Mouse (Mus musculus) adipocyte (in vitro differentiated cells): ENCODE results near the gene Gcdh.
"Not testable (repeated sequence)": the region's sequence is repeated elsewhere in the genome, so short reads cannot be mapped to it uniquely, and the experiment has no call there.

Experiments used
- DNase-seq: peaks from one replicate; pipeline ENCODE4 v3.0.0-alpha.2; 2016; ENCODE audit warnings: low spot score

Gene Gcdh

DNA sequence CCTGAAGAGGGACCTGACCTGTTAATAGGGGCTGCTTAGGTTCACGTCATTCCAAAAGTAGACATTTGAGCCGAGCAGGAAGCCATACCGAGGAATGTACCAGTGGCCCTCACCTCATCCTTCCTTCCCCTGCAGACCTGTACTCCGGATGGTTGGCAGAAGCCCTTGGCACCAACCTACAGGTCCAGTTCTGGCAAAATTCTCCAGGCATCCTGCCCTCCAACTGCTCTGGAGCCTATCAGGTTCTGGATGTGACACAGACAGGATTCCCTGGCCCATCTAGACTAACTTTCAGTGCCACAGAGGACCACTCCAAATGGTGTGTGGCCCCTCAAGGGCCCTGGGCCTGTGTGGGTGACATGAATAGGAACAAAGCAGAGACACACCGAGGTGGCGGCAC is 16.8 kb upstream of the Gcdh start:
- DNase-seq, result no peak

DNA sequence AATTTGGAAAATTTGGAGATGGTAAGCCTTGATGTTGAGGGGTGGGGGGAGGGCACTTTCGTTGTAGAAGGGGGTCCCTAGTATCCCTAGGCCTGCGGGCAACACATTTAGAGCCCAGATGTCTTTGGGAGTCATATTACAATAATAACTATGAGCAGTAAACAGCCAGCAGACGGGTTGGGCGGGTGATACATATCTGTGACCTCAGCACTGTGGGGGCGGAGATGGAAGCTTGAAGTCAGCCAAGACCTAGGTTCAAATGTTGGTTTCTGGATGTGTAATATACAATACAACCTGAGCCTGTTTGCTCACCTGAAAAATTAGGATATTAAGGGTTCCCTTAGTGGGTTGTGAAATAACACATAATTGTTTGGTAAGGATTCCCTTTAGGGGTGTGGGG is 16.2 kb upstream of the Gcdh start:
- DNase-seq, result no peak

DNA sequence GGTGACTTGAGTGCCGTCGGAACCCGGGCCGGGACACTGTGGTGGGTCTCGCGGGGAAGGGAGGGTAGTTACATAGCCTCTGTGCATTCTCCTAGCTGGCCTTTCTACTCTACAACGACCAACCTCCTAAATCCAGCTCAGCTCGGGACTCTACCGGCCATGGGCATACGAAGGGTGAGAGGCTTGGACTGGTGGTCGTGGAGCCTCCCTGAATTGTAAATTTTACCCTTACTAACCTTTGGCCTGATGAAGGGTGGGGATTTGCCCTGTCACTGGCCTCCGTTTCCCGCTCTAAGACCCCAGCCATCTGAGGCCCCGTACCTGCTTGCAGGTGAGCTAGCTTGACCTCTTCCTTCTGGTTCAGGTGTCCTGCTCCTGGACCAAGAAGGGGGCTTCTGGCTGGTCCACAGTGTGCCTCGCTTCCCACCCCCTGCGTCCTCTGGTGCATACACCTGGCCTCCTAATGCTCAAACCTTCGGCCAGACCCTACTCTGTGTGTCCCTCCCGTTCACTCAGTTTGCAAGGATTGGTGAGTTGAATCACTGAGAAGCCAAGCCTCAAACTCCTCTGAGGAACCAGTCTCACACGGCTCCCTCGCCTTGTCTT is 15.5 kb upstream of the Gcdh start:
- no peak for DNase-seq

DNA sequence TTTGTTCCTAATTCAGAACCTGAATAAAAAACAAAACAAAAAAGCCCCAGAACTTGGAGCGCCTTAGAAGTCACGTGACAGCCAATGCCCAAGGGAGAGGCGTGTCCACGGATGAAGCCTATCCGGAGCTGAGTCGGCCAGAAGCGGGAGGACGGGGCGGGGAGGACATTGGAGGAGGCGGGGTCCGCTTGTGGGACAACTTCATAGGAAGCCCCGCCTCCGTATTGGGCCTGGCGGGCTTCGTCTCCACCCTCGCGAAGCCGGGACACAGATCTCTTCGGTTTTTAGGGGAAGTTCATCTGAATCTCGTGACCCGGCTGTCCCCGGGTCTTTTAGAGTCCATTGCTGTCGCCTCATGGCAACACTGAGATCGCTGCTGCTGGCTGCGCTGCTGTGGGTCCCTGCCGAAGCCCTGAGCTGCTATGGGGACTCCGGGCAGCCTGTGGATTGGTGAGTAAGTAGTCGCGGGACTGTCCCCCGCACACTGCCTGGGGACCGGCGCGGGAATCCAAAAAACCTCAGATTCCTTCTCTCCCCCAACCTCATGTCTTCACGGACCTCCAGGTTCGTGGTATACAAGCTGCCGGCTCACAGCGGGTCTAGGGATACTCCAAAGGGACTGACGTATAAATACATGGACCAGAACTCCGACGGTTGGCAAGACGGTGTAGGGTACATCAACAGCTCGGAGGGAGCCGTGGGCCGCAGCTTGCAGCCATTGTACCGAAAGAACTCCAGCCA is 14.9 kb upstream of the Gcdh start, which contains the start of gene Dnase2a:
Gene Dnase2a (plus strand): TSS at position 140 of the 741 bp plus-strand sequence.
- peak; percentile 99 for DNase-seq

DNA sequence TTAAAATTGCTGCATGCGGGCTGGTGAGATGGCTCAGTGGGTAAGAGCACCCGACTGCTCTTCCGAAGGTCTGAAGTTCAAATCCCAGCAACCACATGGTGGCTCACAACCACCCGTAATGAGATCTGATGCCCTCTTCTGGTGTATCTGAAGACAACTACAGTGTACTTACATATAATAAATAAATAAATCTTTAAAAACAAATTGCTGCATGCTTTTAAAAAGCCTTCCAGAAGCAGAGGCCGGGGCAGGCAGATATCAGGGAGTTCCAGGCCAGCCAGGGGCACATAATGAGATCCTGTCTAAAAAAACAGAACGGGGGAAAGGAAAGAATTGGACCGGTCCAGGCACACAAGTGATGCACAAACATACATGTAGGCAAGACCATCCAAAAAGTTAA is 14.3 kb upstream of the Gcdh start:
- DNase-seq, result not testable (repeated sequence)

DNA sequence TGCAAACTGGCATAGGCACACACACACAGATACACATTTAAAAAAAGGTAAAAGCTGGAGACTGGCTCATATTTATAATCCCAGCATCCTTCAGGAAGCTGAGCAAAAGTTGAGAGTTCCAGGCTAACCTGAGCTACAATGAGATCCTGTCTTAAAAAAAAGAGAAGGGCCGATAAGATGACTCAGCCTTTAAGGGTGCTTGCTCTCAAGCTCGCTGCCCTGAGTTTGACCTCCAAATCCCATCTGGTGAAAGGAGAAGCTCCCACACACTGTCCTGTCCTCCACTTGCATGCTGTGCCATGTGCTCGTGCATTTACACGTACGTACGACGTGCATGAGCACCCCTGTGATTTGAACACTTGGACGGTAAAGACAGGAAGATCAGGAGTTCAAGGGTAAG is 13.8 kb upstream of the Gcdh start:
- DNase-seq, result no peak

DNA sequence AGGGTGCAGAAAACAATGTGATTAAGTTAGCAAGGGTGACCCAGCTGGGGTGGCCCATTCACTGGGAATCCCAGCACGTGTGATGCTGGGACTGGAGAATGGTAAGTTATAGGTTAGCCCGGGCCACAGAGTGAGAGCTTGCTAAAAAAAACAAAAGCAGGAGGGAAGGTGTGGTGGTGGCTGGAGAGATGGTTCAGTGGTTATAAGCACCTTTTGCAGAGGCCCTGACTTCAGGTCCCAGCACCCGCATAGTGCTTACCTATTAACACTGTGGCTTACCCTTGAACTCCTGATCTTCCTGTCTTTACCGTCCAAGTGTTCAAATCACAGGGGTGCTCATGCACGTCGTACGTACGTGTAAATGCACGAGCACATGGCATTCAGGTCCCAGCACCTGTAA is 13.3 kb upstream of the Gcdh start:
- no peak for DNase-seq

DNA sequence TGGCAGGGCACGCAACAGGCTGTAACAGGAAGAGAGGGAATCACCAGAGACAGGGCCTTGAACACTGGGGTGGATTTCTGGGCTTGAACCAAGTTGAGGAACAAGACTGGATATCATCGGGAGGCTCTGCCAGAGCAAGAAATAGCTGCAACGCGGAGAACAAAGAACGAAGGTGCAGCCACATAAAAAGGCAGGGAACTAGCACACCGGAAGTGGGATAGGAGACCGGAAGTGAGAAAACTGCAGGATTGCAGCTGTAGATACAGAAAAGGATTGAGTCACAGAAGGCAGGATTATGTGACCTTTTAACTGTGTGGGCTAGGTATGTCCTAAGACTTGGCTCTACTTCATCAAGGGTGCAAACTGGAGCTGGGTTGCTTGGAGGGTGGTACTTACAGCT is 10.6 kb upstream of the Gcdh start:
- no peak for DNase-seq

DNA sequence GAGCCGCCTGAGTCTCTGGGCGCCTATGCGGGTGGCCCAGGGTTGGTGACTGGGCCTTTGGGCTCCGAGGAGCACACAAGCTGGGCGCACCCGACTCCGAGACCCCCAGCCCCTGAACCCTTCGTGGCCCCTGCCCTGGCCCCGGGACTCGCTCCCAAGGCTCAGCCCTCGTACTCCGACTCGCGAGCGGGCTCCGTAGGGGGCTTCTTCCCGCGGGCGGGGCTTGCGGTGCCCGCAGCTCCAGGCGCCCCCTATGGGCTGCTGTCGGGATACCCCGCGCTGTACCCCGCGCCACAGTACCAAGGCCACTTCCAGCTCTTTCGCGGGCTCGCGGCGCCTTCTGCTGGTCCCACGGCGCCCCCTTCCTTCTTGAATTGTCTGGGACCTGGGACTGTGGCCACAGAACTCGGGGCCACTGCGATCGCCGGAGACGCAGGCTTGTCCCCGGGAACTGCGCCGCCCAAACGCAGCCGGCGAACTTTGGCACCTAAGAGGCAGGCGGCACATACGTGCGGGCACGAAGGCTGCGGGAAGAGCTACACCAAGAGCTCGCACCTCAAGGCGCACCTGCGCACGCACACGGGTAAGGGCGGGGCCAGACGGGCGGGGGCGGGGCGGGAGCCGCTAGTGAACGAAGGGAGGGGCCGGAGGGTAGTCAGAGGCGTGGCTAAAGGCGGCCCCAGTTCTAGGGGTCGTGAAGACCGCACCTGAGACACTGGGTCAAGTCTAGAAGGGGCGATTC is 9.4 kb upstream of the Gcdh start:
- peak; percentile 81 for DNase-seq

DNA sequence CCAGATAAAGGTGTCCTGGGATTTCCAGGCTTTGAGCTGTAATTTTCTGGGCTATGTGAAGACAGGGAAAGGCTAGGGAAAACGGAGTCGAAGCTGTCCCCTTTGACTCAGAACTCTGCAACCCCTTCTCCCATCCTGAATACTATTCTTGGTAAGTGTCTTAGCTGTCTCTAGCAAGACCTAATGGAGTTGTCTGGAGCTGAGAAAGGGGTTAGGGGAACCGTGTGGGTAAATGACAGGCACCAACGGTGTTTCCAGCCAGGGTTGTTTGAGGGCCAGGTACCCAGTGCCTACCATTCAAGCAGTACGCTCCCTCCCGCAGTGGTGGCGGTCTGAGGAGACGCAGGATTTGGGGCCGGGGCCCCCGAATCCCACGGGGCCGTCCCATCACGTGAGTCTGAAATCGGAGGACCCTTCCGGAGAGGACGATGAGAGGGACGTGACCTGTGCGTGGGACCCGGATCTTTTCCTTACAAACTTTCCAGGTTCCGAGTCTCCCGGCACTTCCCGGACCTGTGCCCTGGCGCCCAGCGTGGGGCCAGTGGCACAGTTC is 8.7 kb upstream of the Gcdh start:
- DNase-seq, result no peak

DNA sequence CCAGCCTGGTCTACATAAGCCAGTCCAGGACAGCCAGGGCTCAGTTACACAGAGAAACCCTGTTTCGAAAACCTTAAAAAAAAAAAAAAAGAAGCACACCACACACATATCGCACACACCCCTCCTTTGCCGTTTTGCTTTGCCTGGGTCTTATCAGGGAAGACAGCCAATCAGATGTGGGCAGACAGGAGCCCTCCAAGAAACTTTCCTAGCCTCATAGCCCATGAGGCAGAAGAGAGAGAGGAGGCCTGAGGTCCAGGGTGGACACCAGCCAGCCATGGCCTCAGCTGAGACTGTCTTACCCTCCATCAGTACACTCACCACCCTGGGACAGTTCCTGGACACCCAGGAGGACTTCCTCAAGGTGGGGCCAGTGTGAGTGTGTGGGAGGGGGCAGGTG is 8.0 kb upstream of the Gcdh start, which contains the start of gene Klf1:
Gene Klf1 (plus strand): TSS at position 177 of the 400 bp plus-strand sequence.
- DNase-seq, result no peak

DNA sequence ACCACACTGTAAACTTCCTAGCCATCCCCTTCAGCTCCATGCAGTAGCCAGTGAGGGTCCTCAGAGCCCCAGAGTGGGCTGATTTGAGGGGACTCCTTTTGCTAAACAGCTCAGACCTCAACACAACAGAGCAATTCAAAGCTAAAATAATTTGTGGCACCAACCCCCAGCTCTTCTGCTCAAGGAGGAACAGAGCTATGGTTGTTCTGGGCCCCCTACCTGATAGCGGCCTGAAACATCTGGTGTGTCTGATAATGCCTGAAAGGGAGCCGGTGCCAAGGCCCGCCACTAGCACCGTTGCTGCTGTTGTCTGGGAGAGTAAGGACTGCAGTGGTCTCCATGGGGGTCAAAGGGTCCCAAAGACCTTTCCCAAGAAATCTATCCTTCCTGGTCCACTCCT is 7.3 kb upstream of the Gcdh start:
- DNase-seq, result no peak

DNA sequence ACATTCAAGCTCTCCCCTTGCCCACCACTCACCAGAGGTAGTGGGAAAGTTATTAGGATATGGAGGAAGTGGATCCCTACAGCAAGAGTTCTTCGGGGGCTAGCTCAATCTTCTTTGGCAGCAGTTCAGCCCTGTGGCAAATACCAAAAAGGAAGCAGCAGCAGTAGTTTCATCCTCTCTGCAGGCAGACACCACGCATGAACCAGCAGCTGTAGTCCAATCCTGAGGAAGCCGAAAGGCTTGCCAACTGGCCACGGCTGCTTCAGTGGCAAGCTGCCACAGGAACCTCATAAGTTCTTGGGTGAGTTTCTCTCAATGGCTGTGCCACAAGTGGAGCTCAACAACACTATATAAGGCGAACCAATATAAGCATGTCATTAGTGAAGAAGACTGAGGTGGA is 2.2 kb upstream of the Gcdh start:
- DNase-seq, result no peak

DNA sequence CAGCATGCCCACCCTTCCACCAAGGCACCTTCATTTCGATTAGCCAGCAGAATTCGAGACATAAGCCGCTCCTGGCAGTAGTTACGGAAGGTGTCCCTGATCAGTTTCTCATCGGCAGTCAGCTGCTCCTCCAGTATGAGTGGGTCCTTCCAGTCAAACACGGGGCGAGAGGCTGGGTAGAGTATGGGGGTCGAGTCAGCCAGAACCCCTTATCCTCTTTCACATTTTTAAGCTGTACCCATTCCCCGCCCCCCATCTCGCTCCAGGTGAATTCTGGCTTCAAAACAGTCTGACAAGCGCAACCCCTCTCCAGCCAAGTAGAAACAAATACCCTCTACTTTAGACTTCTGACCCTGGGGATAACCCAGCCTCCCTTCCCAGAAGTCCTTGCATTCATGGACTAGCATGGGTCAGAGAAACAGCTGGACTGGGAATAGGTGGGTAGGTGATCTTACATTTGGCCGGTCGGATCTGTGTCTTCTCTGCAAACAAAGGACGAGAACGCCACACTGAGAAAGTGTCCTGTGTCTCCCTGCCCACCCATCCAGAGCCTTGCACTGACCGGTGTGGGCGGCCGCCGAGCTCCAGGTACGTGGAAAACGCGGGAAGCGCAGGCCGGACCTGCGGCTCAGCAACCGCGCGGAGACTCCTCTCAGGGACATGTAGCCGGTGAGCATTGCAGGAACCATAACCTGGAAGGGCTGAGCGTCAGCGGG is 570 bp downstream of the Gcdh start:
- no peak for DNase-seq

DNA sequence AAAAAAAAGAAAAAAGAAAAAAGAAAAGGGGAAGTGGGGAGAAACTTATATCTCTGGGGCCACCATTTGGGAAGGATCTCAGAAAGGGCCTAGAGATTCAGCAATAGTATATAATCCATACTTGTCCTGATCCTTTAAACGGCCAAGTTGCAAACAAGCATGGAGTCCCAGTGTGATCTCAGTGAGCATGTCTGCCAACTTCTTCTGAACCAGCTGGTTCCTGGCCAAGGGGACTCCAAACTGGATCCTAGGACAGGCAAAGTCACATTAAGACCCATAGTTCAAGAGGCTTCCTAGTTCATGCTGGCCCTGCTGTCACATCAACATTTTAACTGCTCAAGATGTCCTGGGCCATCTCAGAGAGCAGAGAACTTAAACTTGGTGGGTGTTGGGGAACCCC is 4.6 kb downstream of the Gcdh start:
- no peak for DNase-seq

DNA sequence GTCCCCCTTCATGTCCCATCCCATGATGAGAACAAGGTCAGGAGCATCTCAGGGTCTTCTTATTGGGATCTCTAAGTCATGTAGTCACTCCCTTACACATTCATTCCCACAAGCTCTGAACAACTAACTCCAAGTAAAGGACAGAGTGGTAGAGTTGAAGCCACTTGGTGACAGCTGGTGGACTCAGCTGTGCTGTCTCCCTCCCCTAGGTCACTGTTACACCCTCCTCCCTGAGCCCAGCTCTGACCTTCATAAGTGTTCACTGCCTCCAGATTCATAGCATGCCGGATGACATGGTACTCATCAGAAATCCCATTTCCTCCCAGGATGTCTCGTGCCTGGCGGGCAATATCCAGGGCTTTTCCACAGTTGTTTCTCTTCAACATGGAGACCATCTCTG is 5.4 kb downstream of the Gcdh start:
- no peak for DNase-seq

DNA sequence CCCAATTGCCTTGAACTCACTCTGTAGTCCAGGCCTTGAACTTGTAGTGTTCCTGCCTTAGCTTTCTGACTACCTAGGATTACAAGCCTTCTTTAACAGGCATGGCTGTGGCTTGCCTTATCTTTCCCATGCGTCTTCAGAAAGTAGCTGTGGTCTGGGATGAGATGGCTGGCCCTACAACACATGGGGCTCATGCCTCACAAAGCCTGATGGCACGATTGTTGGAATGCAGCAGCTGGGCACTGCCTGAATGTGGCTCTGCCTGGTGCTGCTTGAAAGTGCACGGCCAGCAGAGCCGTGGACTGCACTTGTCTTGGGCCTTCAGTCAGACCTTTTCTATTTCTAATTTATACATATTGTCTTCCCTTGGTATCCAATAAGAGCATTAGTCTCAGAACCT is 9.0 kb downstream of the Gcdh start:
- DNase-seq, result no peak

DNA sequence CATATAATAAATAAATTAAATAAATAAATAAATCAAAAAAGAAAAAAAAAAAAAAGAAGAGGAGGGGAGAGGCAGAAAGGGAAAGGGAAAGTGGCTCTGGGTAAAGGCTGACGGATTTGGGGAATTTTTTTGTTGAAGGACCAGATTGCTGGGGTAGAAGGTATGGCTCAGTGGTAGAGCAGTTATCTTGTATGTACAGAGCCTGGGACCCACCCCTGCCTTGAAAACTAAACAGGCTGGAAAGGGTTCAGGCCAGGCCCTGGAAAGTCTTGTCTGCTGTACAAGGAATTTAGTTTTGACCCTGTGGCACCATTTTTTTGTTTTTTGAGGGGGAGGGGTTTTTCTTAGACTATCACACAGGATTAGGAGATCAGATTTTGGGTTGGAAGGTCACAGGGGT is 14.8 kb downstream of the Gcdh start:
- DNase-seq, result no peak

DNA sequence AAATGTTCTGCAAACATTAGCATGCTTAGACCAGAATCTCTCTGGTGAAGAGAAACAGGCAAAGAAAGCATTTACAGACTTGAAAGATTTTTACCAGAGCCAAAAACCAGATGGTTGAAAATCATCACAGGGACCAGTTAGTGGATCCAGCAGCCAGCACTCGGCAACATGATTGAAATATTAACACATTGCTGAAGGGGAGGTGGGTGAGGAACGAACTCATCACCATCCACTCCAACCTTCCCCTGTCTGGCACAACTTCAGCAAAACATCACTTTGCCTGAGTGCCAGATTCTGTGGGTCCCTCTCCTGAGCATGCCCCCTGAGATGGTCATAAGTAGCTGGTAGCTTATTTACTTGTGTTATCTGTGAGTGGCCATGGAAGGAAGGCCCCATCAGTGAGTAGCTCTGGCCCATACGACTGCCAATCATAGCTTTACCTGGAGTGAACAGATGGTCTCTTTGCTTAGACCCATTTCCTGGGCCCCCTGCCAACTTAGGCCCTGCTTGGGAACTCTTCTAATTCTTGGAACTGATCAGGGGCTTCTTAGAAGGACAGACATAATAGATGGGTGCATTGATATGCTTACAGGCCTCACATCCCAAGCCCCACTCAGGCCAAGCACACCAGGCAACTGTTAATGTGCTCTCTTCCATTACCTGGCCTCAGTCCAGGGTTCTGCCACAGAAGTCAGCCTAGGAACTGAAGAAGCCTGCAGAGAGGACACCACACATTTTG is 16.3 kb downstream of the Gcdh start:
- DNase-seq, result peak; percentile 67

DNA sequence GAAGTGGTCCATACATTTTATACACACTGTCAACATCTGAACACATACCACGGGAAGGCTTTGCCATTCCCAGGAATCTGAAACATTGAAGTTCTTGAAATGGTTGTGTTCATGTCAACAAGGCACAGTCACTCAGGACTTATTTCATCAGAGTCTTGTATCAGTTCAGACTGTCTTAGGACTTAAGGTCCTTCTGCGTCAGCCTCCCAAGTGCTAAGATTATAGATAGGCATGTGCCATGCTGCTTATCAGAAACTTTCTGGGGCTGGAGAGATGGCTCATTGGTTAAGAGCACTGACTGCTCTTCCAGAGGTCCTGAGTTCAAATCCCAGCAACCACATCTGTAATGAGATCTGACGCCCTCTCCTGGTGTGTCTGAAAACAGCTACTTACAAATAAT is 19.4 kb downstream of the Gcdh start:
- no peak for DNase-seq

DNA sequence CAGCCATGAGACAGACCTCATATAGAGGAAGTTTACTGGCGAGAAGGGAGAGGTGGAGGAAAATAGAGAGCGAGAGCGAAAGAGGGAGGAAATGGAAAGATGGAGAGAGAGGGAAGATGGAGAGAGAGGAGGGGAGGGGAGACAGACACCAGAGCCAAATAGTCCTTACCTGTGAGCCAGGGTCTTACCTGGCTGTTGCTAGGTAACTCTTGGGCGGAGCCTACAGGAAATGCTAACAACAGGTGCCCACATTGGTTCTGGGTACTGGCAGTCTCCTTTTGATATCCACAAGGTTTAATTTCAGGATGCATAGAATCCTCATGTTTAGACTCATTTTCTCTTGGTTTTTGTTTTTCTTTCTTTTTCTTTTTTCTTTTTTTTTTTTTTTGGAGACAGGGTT is 20.7 kb downstream of the Gcdh start:
- no peak for DNase-seq
